Mouse (Mus musculus) spleen, adult 2 months (tissue): ENCODE measurements at regions not wholly inside any gene's neighbourhood (a gene's known extent, or its start where the extent isn't known, plus 50 kb on each side); places are given as distances from the start of the nearest gene placed in this dataset.

ENCODE experiments used
- CTCF ChIP-seq: fragments of 200-500 bp; IDR thresholded peaks from 2 replicates; pipeline ENCODE4 v1.5.1; 2011; ENCODE audit warnings: mild to moderate bottlenecking, inconsistent platforms; ENCODE audit not compliant: insufficient read depth, insufficient read length, insufficient replicate concordance; ENCODE audit errors: extremely low read depth
- POLR2A ChIP-seq: fragments of 200-500 bp; IDR thresholded peaks from 2 replicates; pipeline ENCODE4 v1.6.1; 2011; ENCODE audit warnings: low read depth, low read length, inconsistent platforms

DNA sequence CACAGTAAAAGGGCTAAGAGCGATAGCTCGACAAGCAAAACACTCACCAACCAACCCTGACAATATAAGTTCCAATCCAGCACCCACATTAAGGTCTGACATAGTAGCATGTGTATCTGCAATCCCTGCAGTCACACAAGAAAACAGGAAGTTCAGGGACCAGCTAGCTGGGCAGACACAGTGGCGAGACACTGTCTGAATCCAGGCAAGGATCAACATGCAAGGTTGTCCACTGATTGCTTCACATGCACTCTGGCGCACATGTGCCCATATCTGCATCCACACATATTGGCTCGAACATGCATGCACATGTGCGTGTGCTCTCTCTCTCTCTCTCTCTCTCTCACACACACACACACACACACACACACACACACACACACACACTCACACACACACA lies 95.5 kb downstream of the Sox4 start:
- TF ChIP-seq CTCF (no peak), POLR2A (no peak)
